Mouse (Mus musculus): ENCODE data around the gene Eif2b3. TPM values are rescaled to one million over a fixed set of nuclear protein-coding genes. Genes with fewer than 3 reads are reported as not detected.

Eif2b3 gene
- polyA plus RNA-seq, 1 experiment from 2014 or later = 31.4 TPM

DNA sequence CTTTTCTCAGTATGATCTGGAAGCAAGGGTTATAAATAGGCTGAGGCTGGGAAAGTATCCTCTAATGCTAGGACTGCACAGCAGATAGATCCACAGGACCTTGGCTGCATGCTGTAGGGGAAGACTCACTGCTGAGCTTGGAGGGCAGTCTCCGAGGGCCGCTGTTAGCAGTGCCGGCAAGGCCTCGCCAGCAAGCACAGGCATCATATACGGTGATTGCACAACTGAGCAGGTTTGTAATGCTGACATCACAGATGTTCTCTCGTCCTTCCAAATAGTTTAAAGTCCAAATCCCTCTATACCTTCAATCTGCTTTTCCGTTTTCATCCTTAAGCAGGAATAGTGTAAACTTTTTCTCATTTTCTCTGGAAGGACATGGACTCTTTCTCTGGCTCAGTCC lies 48.8 kb downstream of the Eif2b3 start:
- Histone ChIP-seq H3K27ac (ENCODE audit: low read length) (no peak overlapping the region), H3K4me3 (ENCODE audit: low read length) (no peak overlapping the region), H3K9ac (ENCODE audit: low read depth, low read length) (no peak overlapping the region), H3K4me2 (ENCODE audit: low read depth, low read length) (no peak overlapping the region), H3K27me3 (replicated peaks; ENCODE audit: control insufficient read depth, insufficient read depth, low read length) (no peaks in the 10 kb centered on the region), H3K9me3 (ENCODE audit: control insufficient read depth, low read length) (no peaks in the 10 kb centered on the region), H3K36me3 (ENCODE audit: control insufficient read depth, insufficient read depth, low read length) (no peaks in the 10 kb centered on the region), H3K4me1 (ENCODE audit: control insufficient read depth, insufficient read depth, low read length) (no peaks in the 10 kb centered on the region)
- ATAC-seq = no peak
- WGBS = 86% methylated on average over 7 of the region's 7 CpGs

DNA sequence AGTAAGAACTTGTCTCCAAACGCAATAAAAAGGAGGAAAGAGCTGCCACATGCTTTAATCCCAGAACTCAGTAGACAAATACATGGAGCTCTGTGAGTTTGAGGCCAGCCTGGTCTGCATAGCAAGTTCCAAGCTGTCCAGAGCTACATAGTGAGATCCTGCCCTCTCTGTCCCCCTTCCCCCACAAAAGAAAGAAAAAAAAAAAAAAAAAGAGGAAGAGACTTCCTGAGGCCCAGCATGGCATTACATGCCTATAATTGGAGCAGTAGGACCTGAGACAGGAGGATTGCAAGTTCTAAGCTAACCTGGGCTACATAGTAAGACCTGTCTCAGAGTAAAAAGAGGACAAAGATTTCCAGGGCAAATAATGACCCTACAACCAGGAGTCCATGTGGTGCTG lies 50.4 kb downstream of the Eif2b3 start:
- no peak for ATAC-seq

DNA sequence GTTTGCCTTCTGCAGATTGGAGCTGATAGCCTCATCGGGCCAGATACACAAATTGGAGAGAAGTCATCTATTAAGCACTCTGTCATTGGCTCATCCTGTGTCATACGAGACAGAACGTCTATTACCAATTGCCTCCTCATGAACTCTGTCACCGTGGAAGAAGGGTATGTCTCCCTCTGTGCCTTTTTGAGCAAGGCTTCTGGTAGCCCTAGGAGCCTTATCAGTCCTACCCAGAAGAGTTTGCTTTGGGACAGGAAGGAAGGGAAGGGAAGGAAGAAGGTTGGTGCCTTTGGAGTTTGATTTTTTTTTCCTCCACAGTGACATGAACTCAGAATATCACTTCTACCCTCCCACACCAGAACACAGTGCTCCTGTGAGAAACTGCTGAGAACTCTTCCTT lies 51.4 kb downstream of the Eif2b3 start:
- Histone ChIP-seq H3K9me3 (ENCODE audit: control insufficient read depth, low read length) (no peaks in the 10 kb centered on the region), H3K4me1 (ENCODE audit: control insufficient read depth, insufficient read depth, low read length) (no peaks in the 10 kb centered on the region), H3K27ac (ENCODE audit: low read length) (no peak overlapping the region), H3K4me2 (ENCODE audit: low read depth, low read length) (no peak overlapping the region), H3K36me3 (ENCODE audit: control insufficient read depth, insufficient read depth, low read length) (no peaks in the 10 kb centered on the region), H3K9ac (ENCODE audit: low read depth, low read length) (no peak overlapping the region), H3K27me3 (replicated peaks; ENCODE audit: control insufficient read depth, insufficient read depth, low read length) (no peaks in the 10 kb centered on the region), H3K4me3 (ENCODE audit: low read length) (no peak overlapping the region)
- ATAC-seq = no peak
- WGBS = 84% methylated on average over 4 of the region's 4 CpGs

More for the DNA sequence above, 50.4 kb downstream of the Eif2b3 start:
- Histone ChIP-seq H3K27ac (ENCODE audit: low read length) (no peak overlapping the region), H3K4me3 (ENCODE audit: low read length) (no peak overlapping the region), H3K9me3 (ENCODE audit: control insufficient read depth, low read length) (no peaks in the 10 kb centered on the region), H3K4me1 (ENCODE audit: control insufficient read depth, insufficient read depth, low read length) (no peaks in the 10 kb centered on the region), H3K27me3 (replicated peaks; ENCODE audit: control insufficient read depth, insufficient read depth, low read length) (no peaks in the 10 kb centered on the region), H3K9ac (ENCODE audit: low read depth, low read length) (no peak overlapping the region), H3K4me2 (ENCODE audit: low read depth, low read length) (no peak overlapping the region), H3K36me3 (ENCODE audit: control insufficient read depth, insufficient read depth, low read length) (no peaks in the 10 kb centered on the region)
- WGBS = 93% methylated on average over 1 of the region's 1 CpGs

DNA sequence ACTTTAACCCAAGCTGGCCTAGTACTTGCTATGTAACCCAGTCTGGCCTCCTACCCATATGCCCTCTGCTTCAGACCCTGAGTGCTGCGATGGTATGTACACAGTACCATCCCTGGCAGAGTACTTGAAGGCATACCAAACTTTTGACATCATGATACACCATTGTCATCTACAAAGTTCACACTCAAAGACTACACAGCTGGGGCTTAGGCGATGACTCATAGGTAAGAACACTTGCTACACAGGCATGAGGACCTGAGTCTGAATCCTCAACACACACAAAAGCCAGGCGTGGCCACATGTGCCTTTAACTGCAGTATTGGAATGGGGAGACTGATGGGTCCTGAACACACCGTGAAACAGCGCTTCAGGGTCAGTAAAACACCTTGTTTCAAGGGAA lies 52.0 kb downstream of the Eif2b3 start:
- H3K4me1 ChIP-seq (ENCODE audit: control insufficient read depth, insufficient read depth, low read length) = no peaks in the 10 kb centered on the region
- no peak overlapping the region for H3K4me3 ChIP-seq (ENCODE audit: low read length)
- whole genome bisulfite sequencing = 90% methylated on average over 5 of the region's 5 CpGs
- no peak overlapping the region for H3K27ac ChIP-seq (ENCODE audit: low read length)
- no peak overlapping the region for H3K4me2 ChIP-seq (ENCODE audit: low read depth, low read length)
- no peak overlapping the region for H3K9ac ChIP-seq (ENCODE audit: low read depth, low read length)
- H3K36me3 ChIP-seq (ENCODE audit: control insufficient read depth, insufficient read depth, low read length) = no peaks in the 10 kb centered on the region
- H3K27me3 ChIP-seq (replicated peaks; ENCODE audit: control insufficient read depth, insufficient read depth, low read length) = no peaks in the 10 kb centered on the region
- no peak for ATAC-seq
- no peaks in the 10 kb centered on the region for H3K9me3 ChIP-seq (ENCODE audit: control insufficient read depth, low read length)

DNA sequence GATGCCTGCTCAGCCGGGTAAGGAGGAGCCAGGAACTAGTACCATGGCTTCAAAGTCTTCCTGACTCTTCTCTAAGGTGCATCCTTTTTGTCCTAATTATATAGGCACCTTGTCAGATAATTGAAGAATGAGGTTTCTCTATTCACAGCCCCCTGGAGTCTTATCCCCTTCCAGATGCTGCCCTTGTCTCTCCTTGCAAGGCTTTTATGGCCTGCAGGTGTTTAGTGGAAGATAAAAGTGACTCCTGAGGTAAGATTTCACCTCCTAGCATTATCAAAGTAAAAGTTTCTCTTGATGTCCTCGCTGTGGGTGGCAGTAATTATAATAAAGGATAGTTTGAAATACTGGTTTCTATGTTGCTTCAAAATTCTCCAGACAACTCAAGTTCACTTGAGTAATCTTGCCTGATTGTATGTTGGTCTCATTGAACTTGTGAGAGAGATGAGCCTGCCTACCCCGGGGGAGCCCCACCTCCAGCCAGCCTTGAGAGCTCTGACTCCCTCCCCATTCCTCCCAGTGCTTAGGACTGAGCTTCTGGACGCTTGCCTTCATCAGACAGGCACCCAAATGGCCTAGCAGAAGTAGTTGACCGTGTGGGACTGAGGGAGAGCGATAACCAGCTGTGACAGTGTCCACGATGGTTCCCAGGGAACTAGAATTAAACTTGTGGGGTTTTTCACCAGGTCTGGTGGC lies 68.9 kb downstream of the Eif2b3 start:
- Histone ChIP-seq H3K9ac (ENCODE audit: low read depth, low read length) (no peak overlapping the region), H3K27me3 (replicated peaks; ENCODE audit: control insufficient read depth, insufficient read depth, low read length) (no peaks in the 10 kb centered on the region), H3K36me3 (ENCODE audit: control insufficient read depth, insufficient read depth, low read length) (no peaks in the 10 kb centered on the region), H3K9me3 (ENCODE audit: control insufficient read depth, low read length) (no peaks in the 10 kb centered on the region), H3K27ac (ENCODE audit: low read length) (no peak overlapping the region), H3K4me3 (ENCODE audit: low read length) (no peak overlapping the region), H3K4me2 (ENCODE audit: low read depth, low read length) (no peak overlapping the region), H3K4me1 (ENCODE audit: control insufficient read depth, insufficient read depth, low read length) (peaks cover 4% of the 10 kb centered on the region; the same call in 1 of the 2 replicates)
- 69% methylated on average over 7 of the region's 7 CpGs for WGBS
- ATAC-seq = no peak

DNA sequence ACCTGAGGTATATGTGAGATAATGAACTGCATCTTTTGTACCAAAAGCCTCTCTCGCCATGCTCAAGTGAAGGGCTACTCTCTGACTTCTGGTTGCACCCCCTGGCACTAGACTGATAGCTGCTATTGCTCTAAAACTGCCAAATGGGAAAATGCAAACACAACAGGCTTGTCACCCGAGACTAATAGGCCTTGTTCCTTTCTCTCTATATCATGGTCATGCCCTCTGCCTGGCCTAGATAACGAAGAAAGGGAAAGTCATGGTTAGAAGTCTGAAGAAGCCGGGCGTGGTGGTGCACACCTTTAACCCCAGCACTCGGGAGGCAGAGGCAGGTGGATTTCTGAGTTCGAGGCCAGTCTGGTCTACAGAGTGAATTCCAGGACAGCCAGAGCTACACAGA lies 71.4 kb downstream of the Eif2b3 start:
- Histone ChIP-seq H3K4me2 (ENCODE audit: low read depth, low read length) (no peak overlapping the region), H3K9ac (ENCODE audit: low read depth, low read length) (no peak overlapping the region; the same call in 1 of the 2 replicates), H3K9me3 (ENCODE audit: control insufficient read depth, low read length) (no peaks in the 10 kb centered on the region), H3K4me1 (ENCODE audit: control insufficient read depth, insufficient read depth, low read length) (peaks cover 8% of the 10 kb centered on the region), H3K27ac (ENCODE audit: low read length) (no peak overlapping the region), H3K4me3 (ENCODE audit: low read length) (no peak overlapping the region), H3K36me3 (ENCODE audit: control insufficient read depth, insufficient read depth, low read length) (no peaks in the 10 kb centered on the region), H3K27me3 (replicated peaks; ENCODE audit: control insufficient read depth, insufficient read depth, low read length) (no peaks in the 10 kb centered on the region)
- WGBS = 68% methylated on average over 7 of the region's 7 CpGs
- no peak for ATAC-seq

DNA sequence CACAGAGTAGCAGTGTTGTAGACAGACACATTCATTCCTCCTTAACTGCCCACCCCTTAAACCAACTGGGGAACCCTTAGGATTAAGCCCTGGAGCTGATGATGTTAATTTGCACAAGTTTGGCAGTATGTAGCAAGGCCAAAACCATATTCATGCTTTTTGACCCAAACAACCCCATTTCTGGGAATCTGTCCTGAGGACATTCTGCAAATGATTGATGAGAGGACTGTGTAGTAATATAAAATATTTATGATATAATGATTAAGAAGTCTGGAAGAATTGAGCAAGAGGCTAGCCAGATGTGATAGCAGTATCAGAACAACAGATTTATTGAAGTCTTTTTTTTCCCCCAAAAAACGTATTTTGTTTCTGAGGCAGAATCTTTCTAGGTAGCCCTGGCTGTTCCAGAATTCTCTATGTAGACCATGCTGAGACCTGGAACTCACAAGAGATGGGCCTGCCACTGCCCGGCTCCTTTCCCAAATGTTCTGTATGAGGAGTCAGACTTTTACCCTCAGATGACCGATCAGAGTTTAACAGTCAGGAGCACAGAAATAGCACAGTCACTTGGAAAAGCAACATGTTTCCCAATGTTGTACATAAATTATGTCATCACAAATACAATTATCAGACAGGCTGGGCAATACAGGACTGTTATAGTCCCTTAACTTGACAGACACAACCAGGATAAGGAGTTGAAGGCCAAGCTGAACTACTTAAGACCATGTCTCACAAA lies 75.6 kb downstream of the Eif2b3 start:
- Histone ChIP-seq H3K27me3 (replicated peaks; ENCODE audit: control insufficient read depth, insufficient read depth, low read length) (peaks cover 8% of the 10 kb centered on the region; the same call in 1 of the 2 replicates), H3K4me1 (ENCODE audit: control insufficient read depth, insufficient read depth, low read length) (peaks cover 18% of the 10 kb centered on the region), H3K36me3 (ENCODE audit: control insufficient read depth, insufficient read depth, low read length) (no peaks in the 10 kb centered on the region), H3K9ac (ENCODE audit: low read depth, low read length) (no peak overlapping the region), H3K9me3 (ENCODE audit: control insufficient read depth, low read length) (no peaks in the 10 kb centered on the region), H3K4me3 (ENCODE audit: low read length) (no peak overlapping the region), H3K27ac (ENCODE audit: low read length) (peak overlapping the region; percentile 45; the same call in 1 of the 2 replicates), H3K4me2 (ENCODE audit: low read depth, low read length) (no peak overlapping the region)
- ATAC-seq = no peak
- WGBS = 70% methylated on average over 3 of the region's 3 CpGs

DNA sequence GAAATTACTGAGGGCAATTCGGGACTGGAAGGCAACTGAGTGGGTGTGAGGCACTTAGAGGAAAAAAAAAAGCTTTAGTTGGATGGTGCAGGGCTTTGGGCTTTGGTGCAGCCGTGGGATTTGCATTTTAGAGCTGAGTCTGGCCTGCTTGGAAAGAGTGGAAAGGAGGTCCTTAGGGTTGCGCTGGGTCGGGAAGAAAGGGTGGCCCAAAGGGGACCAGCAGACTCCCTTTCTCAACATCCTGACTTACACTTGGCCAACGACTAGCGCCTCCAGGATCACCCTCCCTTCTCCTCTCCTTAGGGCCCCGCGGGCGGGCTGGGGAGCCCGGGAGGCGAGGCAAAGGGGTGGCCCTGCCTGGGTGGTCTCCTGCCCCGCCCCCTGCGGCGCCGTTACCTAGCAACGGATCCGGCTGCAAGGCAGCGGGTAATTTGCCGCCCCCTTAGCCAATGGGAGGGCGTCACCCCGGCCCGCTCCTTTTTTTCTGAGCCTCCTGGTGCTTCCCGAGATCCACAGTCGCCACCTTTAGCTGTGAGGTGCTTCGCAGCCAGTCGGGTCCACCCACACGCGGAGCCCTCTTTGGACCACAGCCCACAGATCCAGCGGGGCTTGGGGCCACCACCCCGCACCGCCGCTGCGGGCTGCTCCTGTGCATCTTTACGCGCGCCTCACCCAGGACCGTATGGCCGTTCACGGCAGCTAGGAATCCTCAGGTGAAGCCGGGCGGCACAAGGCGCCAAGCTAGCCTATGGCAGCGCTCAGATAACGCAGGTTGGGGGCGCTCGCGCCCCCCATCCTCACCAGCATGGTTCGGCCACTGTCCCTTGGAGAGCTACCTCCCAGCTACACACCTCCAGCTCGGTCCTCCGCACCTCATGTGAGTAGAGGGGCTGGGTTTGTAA lies 76.6 kb downstream of the Eif2b3 start, which contains the start of gene Ptch2:
Gene Ptch2, plus strand, starts transcription at position 525 of the 902 bp plus-strand sequence.
- under 1% methylated on average over 48 of the region's 50 CpGs for WGBS
- H3K4me3 ChIP-seq (ENCODE audit: low read length) = peak within 1 kb of the TSS; percentile 71
- no peaks in the 10 kb centered on the region for H3K36me3 ChIP-seq (ENCODE audit: control insufficient read depth, insufficient read depth, low read length)
- H3K4me1 ChIP-seq (ENCODE audit: control insufficient read depth, insufficient read depth, low read length) = peaks cover 18% of the 10 kb centered on the region
- H3K4me2 ChIP-seq (ENCODE audit: low read depth, low read length) = peak within 1 kb of the TSS; percentile 93
- H3K27me3 ChIP-seq (replicated peaks; ENCODE audit: control insufficient read depth, insufficient read depth, low read length) = peaks cover 8% of the 10 kb centered on the region; the same call in 1 of the 2 replicates
- ATAC-seq = peak; percentile 79
- peak within 1 kb of the TSS; percentile 67 for H3K9ac ChIP-seq (ENCODE audit: low read depth, low read length)
- peak within 1 kb of the TSS; percentile 70 for H3K27ac ChIP-seq (ENCODE audit: low read length)
- H3K9me3 ChIP-seq (ENCODE audit: control insufficient read depth, low read length) = no peaks in the 10 kb centered on the region

DNA sequence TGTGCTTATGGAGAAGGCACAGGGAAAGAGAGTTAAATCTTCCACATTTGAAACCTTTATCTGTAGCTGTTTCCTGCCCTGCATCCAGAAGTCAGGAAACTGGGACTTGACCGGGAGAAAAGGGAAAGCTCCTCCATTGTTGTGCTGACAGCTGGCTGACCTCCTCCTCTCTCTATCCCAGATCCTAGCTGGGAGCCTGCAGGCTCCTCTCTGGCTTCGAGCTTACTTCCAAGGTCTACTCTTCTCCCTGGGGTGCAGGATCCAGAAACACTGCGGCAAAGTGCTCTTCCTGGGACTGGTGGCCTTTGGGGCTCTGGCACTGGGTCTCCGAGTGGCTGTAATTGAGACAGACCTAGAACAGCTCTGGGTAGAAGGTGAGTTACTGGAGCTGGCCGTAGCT lies 77.5 kb downstream of the Eif2b3 start:
- Histone ChIP-seq H3K9ac (ENCODE audit: low read depth, low read length) (peak overlapping the region; percentile 67), H3K9me3 (ENCODE audit: control insufficient read depth, low read length) (no peaks in the 10 kb centered on the region), H3K4me3 (ENCODE audit: low read length) (peak overlapping the region; percentile 71), H3K27me3 (replicated peaks; ENCODE audit: control insufficient read depth, insufficient read depth, low read length) (peaks cover 8% of the 10 kb centered on the region; the same call in 1 of the 2 replicates), H3K4me1 (ENCODE audit: control insufficient read depth, insufficient read depth, low read length) (peaks cover 18% of the 10 kb centered on the region), H3K27ac (ENCODE audit: low read length) (peak overlapping the region; percentile 70), H3K4me2 (ENCODE audit: low read depth, low read length) (peak overlapping the region; percentile 93), H3K36me3 (ENCODE audit: control insufficient read depth, insufficient read depth, low read length) (no peaks in the 10 kb centered on the region)
- no peak for ATAC-seq
- 18% methylated on average over 5 of the region's 5 CpGs for WGBS
